Mouse (Mus musculus) midbrain, embryonic 14.5 days (tissue): ENCODE results near the gene Ldlrad3. TPM values are rescaled to one million over a fixed set of nuclear protein-coding genes. Genes with fewer than 3 reads are reported as not detected.
A peak's percentile ranks its signal among the peaks of the same experiment; 100 is the strongest.

Experiments used
- ATAC-seq: fragments of 200-750 bp; cut with Nextera tagmentation; 2 replicates; pipeline ENCODE4 v1.8.0; 2017; ENCODE audit warnings: moderate number of reproducible peaks, moderate library complexity; ENCODE audit not compliant: low FRiP score, low TSS enrichment
- DNase-seq: peaks from one replicate; pipeline ENCODE4 v3.0.0-alpha.2; 2015
- H3K27ac ChIP-seq: fragments of 300-500 bp; sonication (generic); replicated peaks from 2 replicates; pipeline ENCODE4 v1.5.1; 2014; ENCODE audit warnings: mild to moderate bottlenecking, low read depth, low read length, moderate library complexity
- H3K27me3 ChIP-seq: fragments of 300-500 bp; sonication (generic); 2 replicates; pipeline ENCODE4 v1.6.1; 2014; ENCODE audit warnings: low read length, control low read depth, mixed read lengths; ENCODE audit not compliant: control insufficient read depth, insufficient read depth
- H3K36me3 ChIP-seq: fragments of 300-500 bp; sonication (generic); 2 replicates; pipeline ENCODE4 v1.6.1; 2014; ENCODE audit warnings: low read length, control low read depth; ENCODE audit not compliant: control insufficient read depth, insufficient read depth
- H3K4me1 ChIP-seq: fragments of 300-500 bp; sonication (generic); 2 replicates; pipeline ENCODE4 v1.6.1; 2014; ENCODE audit warnings: mild to moderate bottlenecking, antibody characterized with exemption, low read length, control low read depth; ENCODE audit not compliant: control insufficient read depth, insufficient read depth
- H3K4me2 ChIP-seq: fragments of 300-500 bp; sonication (generic); 2 replicates; pipeline ENCODE4 v1.6.1; 2014; ENCODE audit warnings: mild to moderate bottlenecking, low read length, moderate library complexity
- H3K4me3 ChIP-seq: fragments of 300-500 bp; sonication (generic); replicated peaks from 2 replicates; pipeline ENCODE4 v1.5.1; 2014; ENCODE audit warnings: low read depth, low read length
- H3K9ac ChIP-seq: fragments of 300-500 bp; sonication (generic); replicated peaks from 2 replicates; pipeline ENCODE4 v1.6.1; 2014; ENCODE audit warnings: mild to moderate bottlenecking, low read length, moderate library complexity
- H3K9me3 ChIP-seq: fragments of 300-500 bp; sonication (generic); 2 replicates; pipeline ENCODE4 v1.6.1; 2016; ENCODE audit warnings: low read length, control low read depth, mixed read lengths; ENCODE audit not compliant: control insufficient read depth
- WGBS: fragments of 180-500 bp; shearing (Covaris S2); extraction: QIAGEN DNeasy Blood & Tissue Kit; methylation state at CpG from one replicate; pipeline ENCODE4 v1.1.7; 2014; 5-methylcytosine and 5-hydroxymethylcytosine counted together
- polyA plus RNA-seq: library from polyadenylated mRNA; unstranded; fragments of >200 nt; fragmentation: Nextera tagmentation; extraction: Ambion mirVana; gene quantifications from 2 replicates; pipeline ENCODE4 v1.2.1, GENCODE M21; 2014

The Ldlrad3 gene
- polyA plus RNA-seq, 1 experiment from 2014 or later: 34.0 TPM

DNA sequence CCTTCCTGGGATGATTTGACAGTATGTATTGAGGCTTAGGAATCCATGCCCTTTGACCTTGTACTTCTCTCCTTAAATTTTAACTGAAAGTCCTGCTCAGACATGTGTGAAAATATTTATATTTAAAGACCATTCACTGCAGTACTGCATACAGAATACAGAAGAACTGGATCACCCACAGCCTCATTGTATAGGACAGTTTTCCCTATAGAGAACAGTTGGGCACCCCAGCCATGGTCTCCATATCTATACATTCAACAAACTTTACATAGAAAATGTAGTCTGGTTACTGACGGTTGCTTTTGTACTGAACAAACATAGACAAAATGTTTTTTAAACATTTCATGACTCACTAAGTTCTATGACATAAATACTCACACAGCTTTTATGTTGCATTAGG is 30.6 kb upstream of the Ldlrad3 start:
- Histone ChIP-seq H3K27ac (no peak overlapping the region), H3K4me1 (no peaks in the 10 kb centered on the region), H3K9ac (no peak overlapping the region), H3K36me3 (no peaks in the 10 kb centered on the region), H3K9me3 (no peaks in the 10 kb centered on the region), H3K4me3 (no peak overlapping the region), H3K4me2 (no peak overlapping the region), H3K27me3 (no peaks in the 10 kb centered on the region)
- no peak for ATAC-seq
- no peak for DNase-seq
- WGBS: 95% methylated on average over 1 of the region's 1 CpGs

GRCm38 (mm10) chr2:102212096-102212495 is 25.9 kb upstream of the Ldlrad3 start:
- H3K4me3 ChIP-seq: no peak overlapping the region
- no peaks in the 10 kb centered on the region for H3K36me3 ChIP-seq
- no peaks in the 10 kb centered on the region for H3K9me3 ChIP-seq
- ATAC-seq: no peak
- no peak overlapping the region for H3K4me2 ChIP-seq
- no peaks in the 10 kb centered on the region for H3K27me3 ChIP-seq
- H3K27ac ChIP-seq: no peak overlapping the region
- H3K4me1 ChIP-seq: peaks cover 2% of the 10 kb centered on the region
- WGBS: 25% methylated on average over 4 of the region's 4 CpGs
- H3K9ac ChIP-seq: no peak overlapping the region
- DNase-seq: no peak

GRCm38 (mm10) chr2:102205672-102206399 is 19.7 kb upstream of the Ldlrad3 start:
- peak overlapping the region; percentile 1; the same call in 1 of the 2 replicates for H3K9ac ChIP-seq
- DNase-seq: peak; percentile 69
- no peaks in the 10 kb centered on the region for H3K27me3 ChIP-seq
- peak overlapping the region; percentile 67 for H3K27ac ChIP-seq
- WGBS: under 1% methylated on average over 14 of the region's 14 CpGs
- ATAC-seq: peak; percentile 48
- peak overlapping the region; percentile 44 for H3K4me2 ChIP-seq
- H3K4me3 ChIP-seq: no peak overlapping the region
- no peaks in the 10 kb centered on the region for H3K9me3 ChIP-seq
- peaks cover 31% of the 10 kb centered on the region for H3K4me1 ChIP-seq
- H3K36me3 ChIP-seq: no peaks in the 10 kb centered on the region

DNA sequence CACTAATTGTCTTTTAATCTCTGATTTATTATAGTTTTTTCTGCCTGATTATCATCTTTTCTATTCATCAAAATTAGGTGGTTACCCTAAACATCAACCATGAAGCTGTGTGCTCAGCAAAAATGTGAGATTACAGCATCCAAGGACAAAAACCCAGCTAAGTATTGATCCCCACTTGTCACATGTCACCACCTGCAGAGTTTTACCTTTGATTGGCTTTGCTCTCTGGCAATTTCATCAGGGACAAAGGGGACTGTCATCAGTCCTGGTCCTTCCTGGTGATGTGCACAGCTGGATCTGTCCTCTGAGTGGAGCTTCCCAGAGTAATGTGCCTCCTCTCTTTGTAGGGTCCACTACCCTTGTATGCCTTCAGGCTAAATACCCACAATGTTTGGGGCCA is 17.3 kb upstream of the Ldlrad3 start:
- Histone ChIP-seq H3K9ac (no peak overlapping the region), H3K27ac (no peak overlapping the region), H3K4me1 (peaks cover 31% of the 10 kb centered on the region), H3K9me3 (no peaks in the 10 kb centered on the region), H3K36me3 (no peaks in the 10 kb centered on the region), H3K4me2 (no peak overlapping the region), H3K4me3 (no peak overlapping the region), H3K27me3 (no peaks in the 10 kb centered on the region)
- ATAC-seq (no peak), DNase-seq (no peak)

- DNase-seq: peak; percentile 42
- Histone ChIP-seq H3K4me1 (peaks cover 31% of the 10 kb centered on the region), H3K27ac (no peak overlapping the region), H3K9me3 (no peaks in the 10 kb centered on the region), H3K4me3 (no peak overlapping the region), H3K9ac (no peak overlapping the region), H3K27me3 (no peaks in the 10 kb centered on the region), H3K4me2 (no peak overlapping the region), H3K36me3 (no peaks in the 10 kb centered on the region)
- no peak for ATAC-seq
- WGBS: 43% methylated on average over 2 of the region's 2 CpGs
Measured at GRCm38 (mm10) chr2:102202211-102202770, 16.1 kb upstream of the Ldlrad3 start.

GRCm38 (mm10) chr2:102201198-102201948 is 15.2 kb upstream of the Ldlrad3 start:
- H3K9me3 ChIP-seq: no peaks in the 10 kb centered on the region
- H3K27ac ChIP-seq: no peak overlapping the region
- no peak overlapping the region for H3K4me2 ChIP-seq
- H3K4me3 ChIP-seq: no peak overlapping the region
- peaks cover 22% of the 10 kb centered on the region for H3K4me1 ChIP-seq
- H3K27me3 ChIP-seq: no peaks in the 10 kb centered on the region
- no peaks in the 10 kb centered on the region for H3K36me3 ChIP-seq
- 78% methylated on average over 13 of the region's 14 CpGs for whole genome bisulfite sequencing
- DNase-seq: no peak
- H3K9ac ChIP-seq: no peak overlapping the region
- no peak for ATAC-seq

DNA sequence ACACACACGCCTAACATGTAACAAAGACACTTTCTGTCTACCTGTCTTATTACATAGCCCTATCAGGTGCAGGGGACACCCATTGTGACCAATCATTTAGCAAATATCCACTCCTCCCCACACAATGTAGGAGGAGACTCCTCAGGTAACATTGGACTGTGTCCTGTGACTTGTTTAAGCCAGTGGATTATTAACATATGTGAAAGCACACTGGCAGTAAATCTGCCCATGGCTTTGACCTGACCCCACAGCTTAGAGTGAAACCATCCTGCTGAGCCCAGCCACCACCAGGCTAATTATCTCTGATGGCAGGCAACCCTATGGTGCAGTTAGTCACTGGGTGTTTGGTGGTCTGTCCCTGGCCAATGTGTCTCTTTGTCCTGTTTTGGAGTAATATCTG is 11.1 kb upstream of the Ldlrad3 start:
- 95% methylated on average over 1 of the region's 1 CpGs for WGBS
- Histone ChIP-seq H3K4me3 (no peak overlapping the region), H3K4me1 (peaks cover 7% of the 10 kb centered on the region; the same call in 1 of the 2 replicates), H3K27me3 (no peaks in the 10 kb centered on the region), H3K4me2 (no peak overlapping the region), H3K27ac (no peak overlapping the region), H3K9ac (no peak overlapping the region), H3K36me3 (no peaks in the 10 kb centered on the region), H3K9me3 (no peaks in the 10 kb centered on the region)
- ATAC-seq: no peak
- no peak for DNase-seq

DNA sequence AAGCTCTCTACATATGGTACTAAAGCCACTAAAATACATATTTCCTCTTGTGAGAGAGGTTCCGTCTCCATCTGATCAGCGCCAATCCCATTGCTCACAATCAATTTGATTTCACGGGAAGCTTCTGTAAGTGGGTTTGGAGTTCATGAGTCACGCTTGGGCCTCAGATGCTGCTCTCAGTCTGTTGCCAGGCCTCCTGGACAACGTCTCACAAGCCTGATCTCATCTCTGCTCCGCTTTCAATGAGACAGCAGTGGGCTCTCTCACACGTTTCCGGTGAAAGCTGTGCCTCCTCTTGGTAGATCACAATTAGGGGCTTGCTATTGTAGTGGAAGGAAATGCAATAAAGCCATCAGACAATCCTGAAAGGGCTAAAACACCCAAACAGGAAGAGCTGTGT is 10.5 kb upstream of the Ldlrad3 start:
- no peak for ATAC-seq
- Histone ChIP-seq H3K4me2 (no peak overlapping the region), H3K36me3 (no peaks in the 10 kb centered on the region), H3K4me3 (no peak overlapping the region), H3K4me1 (0 out of 2 replicates have a peak, but pooled peaks cover 2% of the 10 kb centered on the region), H3K9me3 (no peaks in the 10 kb centered on the region), H3K27ac (no peak overlapping the region), H3K27me3 (no peaks in the 10 kb centered on the region), H3K9ac (no peak overlapping the region)
- WGBS: 43% methylated on average over 8 of the region's 8 CpGs
- no peak for DNase-seq
